Mouse (Mus musculus): ENCODE measurements around the gene Slx1b.
"Not testable (repeated sequence)": the region's sequence is repeated elsewhere in the genome, so short reads cannot be mapped to it uniquely, and the experiment has no call there.

The Slx1b gene

DNA sequence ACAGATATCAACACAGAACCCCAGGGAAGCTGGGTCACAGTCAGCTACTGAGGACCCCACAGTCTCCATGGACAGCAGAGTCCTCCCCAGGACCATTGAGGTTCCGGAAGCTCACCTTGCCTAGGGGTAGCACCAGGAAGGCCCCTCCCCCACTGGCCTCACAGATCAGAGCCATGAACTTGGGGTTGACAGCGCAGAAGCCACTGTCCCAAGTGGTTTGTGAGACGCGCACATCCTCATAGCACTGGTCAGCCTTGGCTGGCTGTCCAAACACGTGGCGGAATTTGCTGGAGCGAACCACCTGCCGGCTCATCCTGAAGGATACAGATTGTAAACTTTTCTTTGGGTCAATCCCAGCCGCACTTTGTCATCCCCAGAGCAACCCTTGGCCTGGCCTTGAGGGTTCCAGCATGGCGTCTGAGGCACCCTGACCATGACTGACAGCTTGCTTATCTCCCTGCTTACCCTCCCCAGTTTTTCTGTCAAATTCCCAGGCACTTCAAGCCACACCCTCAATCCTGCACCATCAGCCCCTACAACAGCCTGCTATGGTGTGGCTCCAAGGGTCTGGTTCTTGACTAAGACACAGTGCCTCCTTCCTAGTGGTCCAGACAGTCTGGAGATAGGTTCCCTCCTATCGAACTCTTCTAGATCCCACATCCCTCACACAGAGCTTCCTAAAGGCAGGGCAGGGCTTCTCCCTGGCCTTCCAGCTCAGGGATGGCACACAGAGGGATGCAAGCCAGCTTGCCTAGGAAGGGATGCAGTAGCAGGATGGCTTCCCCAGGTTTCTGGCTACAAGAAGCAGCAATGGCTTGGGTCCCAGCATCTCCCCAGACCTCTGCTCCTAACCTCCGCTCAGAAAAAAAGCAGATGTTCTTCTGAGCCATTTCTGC is 7.5 kb upstream of the Slx1b start:
- no peak for DNase-seq (ENCODE audit: low spot score)

- no peak for DNase-seq (ENCODE audit: low spot score)
Observed at GRCm38 (mm10) chr7:126702358-126702757, 6.8 kb upstream of the Slx1b start.

- no peak for DNase-seq (ENCODE audit: low spot score)
Observed at GRCm38 (mm10) chr7:126701559-126702357, 6.2 kb upstream of the Slx1b start.

GRCm38 (mm10) chr7:126701070-126701469 is 5.5 kb upstream of the Slx1b start:
- peak; percentile 52 for DNase-seq (ENCODE audit: low spot score)

DNA sequence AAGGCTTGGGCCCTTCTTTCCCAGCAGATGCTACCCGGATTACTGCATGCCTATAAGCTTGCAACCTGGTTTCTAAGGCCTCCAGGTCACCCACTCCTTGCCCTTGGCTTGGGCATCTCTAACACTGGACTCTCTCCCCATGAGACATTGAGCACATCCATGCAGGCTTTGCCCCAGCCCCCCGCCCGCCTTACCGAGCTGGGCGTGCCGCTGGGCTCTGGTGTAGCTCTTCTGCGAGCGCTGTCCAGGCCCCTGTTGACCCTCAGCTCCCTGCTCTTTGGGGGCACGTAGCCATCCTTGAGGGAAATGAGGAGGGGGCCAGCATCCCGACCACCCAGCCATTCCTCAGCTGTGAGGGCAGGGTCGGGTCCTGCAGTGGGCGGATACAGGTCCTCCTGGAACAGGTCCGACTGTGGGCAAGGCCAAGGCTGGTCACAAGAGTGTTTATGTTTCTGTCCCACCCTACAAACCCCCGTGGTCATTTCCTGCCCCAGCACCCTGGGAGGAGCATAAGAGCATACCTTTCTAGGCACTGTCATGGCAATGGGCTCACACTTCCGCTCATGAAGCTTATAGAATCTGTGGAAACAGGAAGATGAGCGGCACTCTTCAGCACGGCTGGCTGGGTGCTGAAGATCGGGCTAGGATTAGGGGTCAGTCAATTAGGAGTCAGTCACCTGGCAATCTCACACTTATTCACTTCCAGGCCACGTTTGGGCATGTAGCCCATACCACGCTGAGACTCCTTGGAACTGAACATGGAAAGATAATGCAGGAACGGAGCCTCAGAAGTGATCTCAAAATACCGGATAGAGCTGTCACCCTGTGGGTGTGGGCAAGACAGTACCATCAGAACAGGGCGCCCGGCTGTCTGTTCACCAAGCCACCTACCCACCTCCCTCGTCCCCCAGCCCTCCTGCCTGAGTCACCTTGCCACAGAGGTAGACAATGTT is 4.8 kb upstream of the Slx1b start:
- no peak for DNase-seq (ENCODE audit: low spot score)

DNA sequence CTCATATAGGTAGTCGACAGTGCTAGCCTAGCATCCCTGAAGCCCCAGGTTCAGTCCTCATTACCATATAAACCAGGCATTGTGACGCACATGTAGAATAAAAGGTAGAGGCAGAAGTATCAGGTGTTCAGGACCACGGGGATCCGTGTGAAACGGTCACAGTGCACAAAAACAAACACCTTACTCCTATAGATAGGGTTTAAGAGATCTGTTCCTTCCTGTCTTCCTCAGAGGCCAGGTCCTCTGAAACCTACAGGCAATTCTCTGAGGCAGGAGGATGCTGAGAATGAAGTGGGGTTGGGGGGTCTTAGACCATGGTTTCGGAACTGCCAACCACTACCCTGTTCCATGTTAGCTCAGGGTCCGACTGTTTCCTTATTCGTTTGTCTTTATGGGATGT is 2.3 kb upstream of the Slx1b start:
- DNase-seq (ENCODE audit: low spot score), result no peak

DNA sequence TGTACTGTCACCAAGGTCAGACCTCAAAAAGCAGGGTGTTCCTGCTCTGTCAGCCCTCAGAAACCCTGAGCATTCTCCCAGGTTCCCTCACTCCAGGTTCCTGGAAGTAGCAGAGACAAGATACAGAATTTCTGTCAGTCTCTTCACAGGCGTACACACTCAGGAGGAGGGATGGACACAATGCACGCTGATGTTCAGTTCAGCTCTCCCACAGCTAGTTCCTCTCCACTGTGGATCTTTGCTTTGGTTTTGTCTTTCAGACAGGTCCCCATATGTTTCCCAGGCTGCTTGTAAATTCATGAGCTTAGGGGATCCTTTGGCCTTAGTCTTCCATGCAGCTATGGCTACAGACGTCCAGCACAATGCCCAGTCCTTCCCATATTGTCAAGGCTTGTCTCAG is 1.3 kb upstream of the Slx1b start:
- DNase-seq (ENCODE audit: low spot score), result no peak

DNA sequence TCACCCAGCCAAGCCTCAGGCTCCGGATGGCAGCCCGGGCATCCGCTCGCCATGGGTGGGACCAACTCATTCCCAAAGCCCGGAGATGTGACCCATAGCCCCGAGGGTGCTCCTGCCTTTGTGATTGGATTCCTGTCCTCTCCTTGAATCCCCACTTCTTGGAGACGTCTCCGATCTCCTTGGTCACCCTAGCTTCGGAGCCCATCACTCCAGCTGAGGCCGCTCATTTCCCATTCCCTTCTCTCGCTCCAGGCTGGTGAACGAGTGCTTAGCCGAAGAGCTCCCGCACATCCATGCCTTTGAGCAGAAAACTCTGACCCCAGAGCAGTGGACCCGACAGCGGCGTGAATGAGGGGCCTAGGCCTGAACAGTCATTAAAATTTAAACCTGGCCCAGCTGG is 719 bp upstream of the Slx1b start:
- DNase-seq (ENCODE audit: low spot score), result no peak

DNA sequence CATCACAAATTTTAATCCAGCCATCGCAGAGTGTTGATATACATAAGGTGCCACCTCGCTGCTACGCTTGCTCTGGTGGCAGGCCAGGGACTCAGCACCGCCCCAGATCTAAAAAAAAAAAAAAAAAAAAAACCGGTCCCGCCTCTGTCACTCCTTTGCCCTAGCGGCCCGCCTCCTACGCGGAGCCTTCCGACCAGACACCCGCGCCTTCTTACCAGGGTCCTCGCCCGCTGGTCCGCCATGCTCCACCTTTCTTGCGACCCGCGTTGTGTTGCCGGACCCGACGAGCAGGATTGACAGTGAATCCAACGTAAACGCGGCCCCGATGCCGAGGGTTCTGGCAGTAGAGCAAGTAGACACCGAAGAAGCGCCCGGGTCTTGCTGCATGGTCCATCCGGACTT is 373 bp downstream of the Slx1b start, which contains the start of gene Bola2:
TSS of gene Bola2 (plus strand) at position 192 of the 402 bp plus-strand sequence.
- DNase-seq (ENCODE audit: low spot score), result peak; percentile 64

DNA sequence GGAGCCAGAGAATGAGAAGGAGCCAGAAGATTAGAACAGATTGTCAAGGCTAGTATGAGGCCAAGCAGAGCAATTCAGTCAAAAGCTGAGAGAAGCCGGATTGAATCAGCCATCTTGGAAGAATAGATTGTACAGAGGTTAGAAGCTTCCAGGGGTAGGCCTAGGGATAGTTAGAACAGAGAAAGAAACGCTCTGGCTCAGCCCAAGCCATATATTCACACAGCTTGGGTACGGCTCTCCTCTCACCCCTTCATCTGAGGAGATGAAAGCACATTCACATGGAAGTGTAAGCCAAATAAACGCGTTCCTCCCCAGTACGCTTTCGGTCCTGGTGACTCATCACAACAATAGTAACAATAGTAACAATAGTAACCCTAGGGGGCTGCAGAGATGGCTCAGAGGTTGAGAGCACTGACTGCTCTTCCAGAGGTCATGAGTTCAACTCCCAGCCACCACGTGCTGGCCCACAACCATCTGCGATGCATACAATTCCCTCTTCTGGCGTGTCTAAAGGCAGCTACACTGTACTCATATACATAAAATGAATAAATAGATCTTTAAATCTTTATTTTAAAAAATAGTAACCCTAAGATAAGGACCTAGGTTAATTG is 1.0 kb downstream of the Slx1b start:
- no peak for DNase-seq (ENCODE audit: low spot score)

DNA sequence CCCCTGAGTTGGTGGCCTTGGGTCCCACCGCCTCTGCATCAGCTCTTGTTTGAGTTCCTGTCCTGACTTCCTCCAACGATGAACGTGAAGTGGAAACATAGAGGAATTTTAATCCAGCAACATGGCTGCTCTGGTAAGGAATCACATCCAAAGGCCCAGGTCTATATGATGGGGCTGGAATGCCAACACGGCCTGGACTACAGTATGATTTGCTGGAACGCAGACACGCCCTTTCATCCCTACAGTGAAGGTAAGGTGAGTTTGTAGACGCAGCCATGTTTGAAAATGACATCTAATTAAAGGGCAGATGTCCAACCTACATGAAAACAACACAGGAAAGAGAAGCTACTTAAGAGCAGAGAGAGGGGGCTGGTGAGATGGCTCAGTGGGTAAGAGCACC is 1.8 kb downstream of the Slx1b start:
- DNase-seq (ENCODE audit: low spot score), result no peak

GRCm38 (mm10) chr7:126693256-126693655 is 2.3 kb downstream of the Slx1b start:
- DNase-seq (ENCODE audit: low spot score), result peak; percentile 49

GRCm38 (mm10) chr7:126692426-126692825 is 3.2 kb downstream of the Slx1b start:
- DNase-seq (ENCODE audit: low spot score), result no peak

DNA sequence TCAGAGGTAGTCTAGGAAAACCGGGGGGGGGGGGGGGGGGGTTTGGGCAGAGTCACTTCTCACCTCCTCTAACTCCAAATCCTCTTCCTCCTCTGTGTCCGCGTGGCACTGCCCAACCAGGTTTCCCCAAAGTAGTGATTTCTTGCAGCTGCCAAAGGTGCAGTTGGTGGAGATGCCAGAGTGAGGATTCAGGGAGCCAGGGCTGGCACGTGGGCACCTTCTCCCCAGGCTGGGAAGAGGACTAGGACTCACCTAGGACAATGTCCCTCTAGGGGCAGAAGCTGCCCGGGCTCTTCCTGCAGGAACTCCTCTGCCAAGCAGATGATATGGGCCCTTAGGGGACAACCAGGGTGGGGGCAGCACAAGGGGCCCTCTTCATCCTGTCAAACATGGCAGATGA is 3.9 kb downstream of the Slx1b start:
- DNase-seq (ENCODE audit: low spot score), result no peak

- no peak for DNase-seq (ENCODE audit: low spot score)
Observed at GRCm38 (mm10) chr7:126690737-126691136, 4.8 kb downstream of the Slx1b start.

- no peak for DNase-seq (ENCODE audit: low spot score)
Observed at GRCm38 (mm10) chr7:126689021-126689420, 6.6 kb downstream of the Slx1b start.

DNA sequence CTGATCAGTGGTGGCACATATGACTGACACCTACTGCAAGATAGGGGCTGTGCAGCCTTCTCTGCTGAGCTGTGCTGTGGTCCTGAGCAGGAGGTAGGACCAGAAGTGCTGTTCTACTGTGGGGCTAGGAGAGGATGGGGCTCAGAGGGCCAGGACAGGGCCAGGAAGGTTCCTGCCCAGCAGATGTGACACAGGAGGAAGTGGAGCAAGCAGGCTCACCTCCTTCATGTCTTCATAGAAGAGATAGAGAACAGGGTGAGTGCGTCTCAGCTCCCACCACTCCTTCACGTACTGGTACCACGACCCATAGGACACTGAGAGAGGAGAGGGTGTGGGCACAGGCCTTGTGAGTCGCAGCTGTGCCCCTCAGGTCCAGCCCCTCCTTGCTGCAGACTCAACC is 7.4 kb downstream of the Slx1b start:
- not testable (repeated sequence) for DNase-seq (ENCODE audit: low spot score)

- no peak for DNase-seq (ENCODE audit: low spot score)
Observed at GRCm38 (mm10) chr7:126681221-126681620, 14.4 kb downstream of the Slx1b start.

DNA sequence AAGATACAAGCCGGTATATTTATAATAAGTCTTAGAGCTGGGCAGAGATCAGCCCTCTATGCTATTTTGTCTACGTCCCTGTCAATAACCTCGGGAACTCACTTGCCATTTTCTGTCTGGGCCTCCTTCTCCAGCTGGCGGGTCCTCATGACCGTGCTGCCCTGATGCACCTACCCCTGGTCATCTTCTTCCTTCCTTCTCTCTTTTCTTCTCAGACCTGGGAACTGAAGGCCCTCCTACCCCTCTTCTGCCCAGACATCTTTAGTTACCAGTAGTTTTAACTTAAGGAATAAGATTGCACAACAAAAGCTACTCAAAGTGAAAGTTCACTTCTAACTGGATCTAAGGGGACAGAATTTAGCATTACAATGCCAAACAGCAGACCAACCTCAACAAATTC is 15.9 kb downstream of the Slx1b start:
- DNase-seq (ENCODE audit: low spot score), result no peak

- DNase-seq (ENCODE audit: low spot score), result no peak
Observed at GRCm38 (mm10) chr7:126678545-126679341, 16.8 kb downstream of the Slx1b start.
